ENCODE assay signal across 8 mouse cellular contexts in the genomic region with DNA sequence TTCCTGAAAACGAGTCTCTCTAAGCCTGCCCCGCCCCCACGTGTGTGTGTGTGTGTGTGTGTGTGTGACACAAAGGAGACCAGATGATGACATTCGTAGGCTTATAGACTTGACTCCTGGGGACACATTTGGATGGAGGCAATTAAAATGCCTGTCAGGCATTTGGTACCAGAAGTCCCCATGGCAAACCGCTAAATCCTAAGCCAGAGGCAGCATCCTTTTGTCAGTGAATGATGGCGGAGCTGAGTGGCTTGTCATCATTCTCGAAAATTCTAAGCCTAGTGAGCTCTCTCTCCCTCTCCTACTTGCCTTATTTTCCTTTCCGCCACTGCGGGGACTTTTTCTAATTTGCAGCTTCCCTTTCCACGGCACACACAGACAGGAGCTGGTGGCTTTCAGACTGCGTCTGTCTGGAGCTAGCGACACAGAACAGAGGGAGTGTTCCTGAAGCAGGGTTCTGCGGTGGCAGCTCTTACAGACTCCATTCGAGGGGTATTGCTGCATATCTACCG.
DNase-seq lines count a peak whose midpoint lies in the region; ATAC-seq lines count a peak whose summit lies in the region.

No protein-coding gene starts in this region.

- ATAC-seq in erythroblast, adult 5-6 weeks (replicated peaks; ENCODE audit: low FRiP score, poor library complexity, severe bottlenecking): no peak

- intact Hi-C loops in left cerebral cortex, postnatal 10 days (cut with DNase I): loop anchor here (2.0 to 5.0 kb wide), 2 partner anchors 124 to 145 kb away; no protein-coding TSS in a partner anchor
- intact Hi-C loops in gastrocnemius, postnatal 36 days (cut with DNase I): no loop called here

- DNase-seq in brain, adult 2 months (ENCODE audit: low read depth, low spot score): peak; percentile 94
- peak; percentile 67 to 76 for DNase-seq in cerebellum, postnatal 36 days
- DNase-seq in frontal cortex, postnatal 25 days (ENCODE audit: low spot score in 2 of 2): peak; percentile 60 to 78
- DNase-seq in left cerebral cortex, postnatal 10 days (ENCODE audit: extremely low spot score in 1 of 2, low spot score in 2 of 2): peak; percentile 61 to 78
- peak; percentile 29 for DNase-seq in retina, adult 2 months (ENCODE audit: low read depth, low spot score)
- no peak for DNase-seq in gastrocnemius, postnatal 36 days
- no peak for DNase-seq in B cell, adult 2 months

Comparison
In these comparisons a context has a peak if more than half of its experiments do, and no peak if none do; other contexts are left out.
1. DNase-seq: peak in brain, adult 2 months (single experiment), cerebellum, postnatal 36 days (2 of 2), frontal cortex, postnatal 25 days (2 of 2), left cerebral cortex, postnatal 10 days (2 of 2) and retina, adult 2 months (single experiment); none in gastrocnemius, postnatal 36 days (0 of 2) and B cell, adult 2 months (0 of 2).